Comparison of ENCODE assay signal across 10 mouse cellular contexts in genomic region chr14:23494496-23494800, GRCm38 (mm10).
DNase-seq lines count a peak whose midpoint lies in the region; ATAC-seq lines count a peak whose summit lies in the region.
"Had no signal": no experiment of that assay in that cellular context is flagged by ENCODE, and none has a peak within 500 bp of the region (broad histone marks: within the 10 kb centered on the region; RNA-seq: fewer than 3 reads in every experiment).

No protein-coding gene starts in this region.

- H3K9me3 ChIP-seq in liver, embryonic 11.5 days (ENCODE audit: control insufficient read depth, low read length), result no peaks in the 10 kb centered on the region
- H3K9me3 ChIP-seq: heart, embryonic 13.5 days had no signal

- no peaks in the 10 kb centered on the region for H3K27me3 ChIP-seq in liver, embryonic 11.5 days (replicated peaks; ENCODE audit: control insufficient read depth, insufficient read depth, low read length)
- H3K27me3 ChIP-seq: heart, embryonic 13.5 days had no signal

- no peak overlapping the region for H3K9ac ChIP-seq in liver, embryonic 11.5 days (ENCODE audit: low read depth, low read length)
- H3K9ac ChIP-seq: heart, embryonic 13.5 days had no signal

- H3K4me2 ChIP-seq in liver, embryonic 11.5 days, result no peak overlapping the region
- H3K4me2 ChIP-seq: heart, embryonic 13.5 days had no signal

- no peaks in the 10 kb centered on the region for H3K36me3 ChIP-seq in liver, embryonic 11.5 days (ENCODE audit: control insufficient read depth, insufficient read depth, low read length)
- H3K36me3 ChIP-seq: heart, embryonic 13.5 days had no signal

- no peak overlapping the region for H3K27ac ChIP-seq in liver, embryonic 11.5 days (ENCODE audit: low read depth, low read length)
- H3K27ac ChIP-seq: heart, embryonic 13.5 days had no signal

- WGBS in liver, embryonic 11.5 days, result 80% methylated on average over 3 of the region's 3 CpGs

- no peak overlapping the region for H3K4me3 ChIP-seq in liver, embryonic 11.5 days (ENCODE audit: low read depth, low read length)
- H3K4me3 ChIP-seq: heart, embryonic 13.5 days had no signal

- H3K4me1 ChIP-seq in liver, embryonic 11.5 days (replicated peaks; ENCODE audit: control insufficient read depth, insufficient read depth, low read length), result no peaks in the 10 kb centered on the region

- DNase-seq in 3T3-L1 (ENCODE audit: low read depth, low spot score), result peak; percentile 52
- DNase-seq in adrenal gland, adult 2 months, result peak; percentile 69
- peak; percentile 4 for DNase-seq in gonadal fat pad, adult 2 months (ENCODE audit: low read depth)
- peak; percentile 30 to 48 for DNase-seq in lung, adult 18-20 months
- no peak for DNase-seq in thymus, postnatal 36 days
- no peak for DNase-seq in liver, embryonic 11.5 days (ENCODE audit: low spot score)
- no peak for DNase-seq in cerebellum, adult 9-10 months
- DNase-seq: cerebellum, adult 2 months had no signal

- no peak for ATAC-seq in liver, embryonic 11.5 days (replicated peaks; ENCODE audit: low FRiP score)
- no peak for ATAC-seq in erythroblast, adult 5-6 weeks (replicated peaks; ENCODE audit: low FRiP score, poor library complexity, severe bottlenecking)

Comparison
In these comparisons a context has a peak if more than half of its experiments do, and no peak if none do; other contexts are left out.
1. DNase-seq: peak in 3T3-L1 (single experiment), adrenal gland, adult 2 months (single experiment), gonadal fat pad, adult 2 months (single experiment) and lung, adult 18-20 months (2 of 2); none in thymus, postnatal 36 days (0 of 2), liver, embryonic 11.5 days (single experiment) and cerebellum, adult 9-10 months (single experiment).